Mouse (Mus musculus) lung, embryonic 14.5 days (tissue): ENCODE data around the gene Trip10. TPM values are rescaled to one million over a fixed set of nuclear protein-coding genes. Genes with fewer than 3 reads are reported as not detected.

Experiments used
- ATAC-seq: fragments of 200-750 bp; cut with Nextera tagmentation; 2 replicates; pipeline ENCODE4 v1.8.0; 2017; ENCODE audit warnings: mild to moderate bottlenecking, moderate TSS enrichment, moderate library complexity; ENCODE audit not compliant: insufficient read depth
- DNase-seq: peaks from one replicate; pipeline ENCODE4 v3.0.0-alpha.2; 2015
- H3K27ac ChIP-seq: fragments of 300-500 bp; sonication (generic); 2 replicates; pipeline ENCODE4 v1.5.1; 2014; ENCODE audit warnings: low read depth, mild to moderate bottlenecking, moderate library complexity
- H3K27me3 ChIP-seq: fragments of 300-500 bp; sonication (generic); 2 replicates; pipeline ENCODE4 v1.6.1; 2014; ENCODE audit warnings: low read length, control low read depth; ENCODE audit not compliant: insufficient read depth
- H3K36me3 ChIP-seq: fragments of 300-500 bp; sonication (generic); 2 replicates; pipeline ENCODE4 v1.6.1; 2014; ENCODE audit warnings: control low read depth; ENCODE audit not compliant: insufficient read depth
- H3K4me1 ChIP-seq: fragments of 300-500 bp; sonication (generic); 2 replicates; pipeline ENCODE4 v1.6.1; 2014; ENCODE audit warnings: antibody characterized with exemption, control low read depth; ENCODE audit not compliant: insufficient read depth
- H3K4me2 ChIP-seq: fragments of 300-500 bp; sonication (generic); 2 replicates; pipeline ENCODE4 v1.6.1; 2014; ENCODE audit warnings: mild to moderate bottlenecking
- H3K4me3 ChIP-seq: fragments of 300-500 bp; sonication (generic); 2 replicates; pipeline ENCODE4 v1.5.1; 2014; ENCODE audit warnings: low read depth, low read length
- H3K9ac ChIP-seq: fragments of 300-500 bp; sonication (generic); 2 replicates; pipeline ENCODE4 v1.6.1; 2014
- H3K9me3 ChIP-seq: fragments of 300-500 bp; sonication (generic); 2 replicates; pipeline ENCODE4 v1.6.1; 2016; ENCODE audit warnings: low read depth, low read length, control low read depth
- CTCF ChIP-seq: IDR thresholded peaks from 2 replicates; pipeline ENCODE4 v1.5.1; 2016; ENCODE audit warnings: antibody characterized with exemption, low read depth
- WGBS: fragments of 180-500 bp; shearing (Covaris S2); extraction: QIAGEN DNeasy Blood & Tissue Kit; methylation state at CpG from one replicate; pipeline ENCODE4 v1.1.7; 2014; 5-methylcytosine and 5-hydroxymethylcytosine counted together
- polyA plus RNA-seq: library from polyadenylated mRNA; unstranded; fragments of >200 nt; fragmentation: Nextera tagmentation; extraction: Ambion mirVana; gene quantifications from 2 replicates; pipeline ENCODE4 v1.2.1, GENCODE M21; 2014

Gene Trip10
- polyA plus RNA-seq, 1 experiment from 2014 or later = 39.9 TPM

GRCm38 (mm10) chr17:57259742-57260141 lies 10.5 kb downstream of the Trip10 start:
- ATAC-seq (no peak), DNase-seq (no peak)
- Histone ChIP-seq H3K9me3 (no peaks in the 10 kb centered on the region), H3K4me3 (no peak overlapping the region), H3K4me2 (no peak overlapping the region), H3K9ac (no peak overlapping the region), H3K27ac (no peak overlapping the region), H3K36me3 (peaks cover 94% of the 10 kb centered on the region), H3K27me3 (no peaks in the 10 kb centered on the region), H3K4me1 (no peaks in the 10 kb centered on the region)
- TF ChIP-seq CTCF = no peak
- 85% methylated on average over 8 of the region's 8 CpGs for WGBS

GRCm38 (mm10) chr17:57260351-57260750 lies 11.1 kb downstream of the Trip10 start:
- Histone ChIP-seq H3K9me3 (no peaks in the 10 kb centered on the region), H3K36me3 (peaks cover 87% of the 10 kb centered on the region), H3K4me1 (no peaks in the 10 kb centered on the region), H3K27ac (no peak overlapping the region), H3K9ac (no peak overlapping the region), H3K4me3 (no peak overlapping the region), H3K27me3 (no peaks in the 10 kb centered on the region), H3K4me2 (no peak overlapping the region)
- WGBS = 75% methylated on average over 9 of the region's 9 CpGs
- no peak for TF ChIP-seq CTCF
- no peak for DNase-seq
- ATAC-seq = no peak

- ATAC-seq (no peak), DNase-seq (no peak)
- Histone ChIP-seq H3K4me1 (no peaks in the 10 kb centered on the region), H3K27ac (no peak overlapping the region), H3K27me3 (no peaks in the 10 kb centered on the region), H3K9me3 (no peaks in the 10 kb centered on the region), H3K36me3 (peaks cover 78% of the 10 kb centered on the region), H3K4me2 (no peak overlapping the region), H3K4me3 (no peak overlapping the region), H3K9ac (no peak overlapping the region)
- WGBS = 96% methylated on average over 4 of the region's 4 CpGs
- TF ChIP-seq CTCF = no peak
Measured at GRCm38 (mm10) chr17:57261286-57261685, 12.0 kb downstream of the Trip10 start.

- DNase-seq = no peak
- Histone ChIP-seq H3K9ac (no peak overlapping the region), H3K36me3 (peaks cover 73% of the 10 kb centered on the region), H3K27ac (no peak overlapping the region), H3K27me3 (no peaks in the 10 kb centered on the region), H3K4me2 (no peak overlapping the region), H3K9me3 (no peaks in the 10 kb centered on the region), H3K4me3 (no peak overlapping the region), H3K4me1 (no peaks in the 10 kb centered on the region)
- TF ChIP-seq CTCF = no peak
- ATAC-seq = no peak
- WGBS = 29% methylated on average over 1 of the region's 1 CpGs
Measured at GRCm38 (mm10) chr17:57261796-57262195, 12.5 kb downstream of the Trip10 start.

GRCm38 (mm10) chr17:57262901-57263550 lies 13.8 kb downstream of the Trip10 start:
- DNase-seq = no peak

GRCm38 (mm10) chr17:57264164-57264563 lies 14.9 kb downstream of the Trip10 start:
- no peaks in the 10 kb centered on the region for H3K27me3 ChIP-seq
- H3K9me3 ChIP-seq = no peaks in the 10 kb centered on the region
- no peak overlapping the region for H3K27ac ChIP-seq
- no peak overlapping the region for H3K4me3 ChIP-seq
- no peak overlapping the region for H3K4me2 ChIP-seq
- H3K4me1 ChIP-seq = no peaks in the 10 kb centered on the region
- H3K9ac ChIP-seq = no peak overlapping the region
- no peak for TF ChIP-seq CTCF
- DNase-seq (no peak), ATAC-seq (no peak)
- H3K36me3 ChIP-seq = peaks cover 51% of the 10 kb centered on the region
- 84% methylated on average over 2 of the region's 2 CpGs for WGBS

More at GRCm38 (mm10) chr17:57262901-57263550, 13.8 kb downstream of the Trip10 start:
- peaks cover 63% of the 10 kb centered on the region for H3K36me3 ChIP-seq
- no peak overlapping the region for H3K9ac ChIP-seq
- H3K27me3 ChIP-seq = no peaks in the 10 kb centered on the region
- no peaks in the 10 kb centered on the region for H3K9me3 ChIP-seq
- no peak overlapping the region for H3K27ac ChIP-seq
- no peak for TF ChIP-seq CTCF
- no peaks in the 10 kb centered on the region for H3K4me1 ChIP-seq
- no peak overlapping the region for H3K4me3 ChIP-seq
- WGBS = 85% methylated on average over 17 of the region's 17 CpGs
- H3K4me2 ChIP-seq = no peak overlapping the region
- ATAC-seq = no peak

- TF ChIP-seq CTCF = no peak
- peak overlapping the region; percentile 43 for H3K4me2 ChIP-seq
Measured at GRCm38 (mm10) chr17:57264972-57265945, 16.0 kb downstream of the Trip10 start.

More at GRCm38 (mm10) chr17:57264972-57265945, 16.0 kb downstream of the Trip10 start:
- DNase-seq = peak; percentile 59
- Histone ChIP-seq H3K9me3 (no peaks in the 10 kb centered on the region), H3K4me3 (no peak overlapping the region), H3K36me3 (peaks cover 41% of the 10 kb centered on the region), H3K9ac (no peak overlapping the region), H3K27ac (no peak overlapping the region), H3K27me3 (no peaks in the 10 kb centered on the region), H3K4me1 (no peaks in the 10 kb centered on the region)
- ATAC-seq = peak; percentile 80
- WGBS = 27% methylated on average over 21 of the region's 22 CpGs
